ENCODE assay signal across 22 mouse cellular contexts in genomic region chrX:159911613-159912012, GRCm38 (mm10).
A peak's percentile ranks its signal among the peaks of the same experiment; 100 is the strongest.
DNase-seq lines count a peak whose midpoint lies in the region; ATAC-seq and TF ChIP-seq lines count a peak whose summit lies in the region.
"Had no signal": no experiment of that assay in that cellular context is flagged by ENCODE, and none has a peak within 500 bp of the region (broad histone marks: within the 10 kb centered on the region; RNA-seq: fewer than 3 reads in every experiment).

No protein-coding gene starts in this region.

- H3K9ac ChIP-seq in forebrain, embryonic 16.5 days (replicated peaks; ENCODE audit: low read depth, low read length): no peak overlapping the region
- H3K9ac ChIP-seq: hindbrain, embryonic 15.5 days; kidney, embryonic 15.5 days; limb, embryonic 15.5 days; midbrain, embryonic 13.5 days had no signal

- no peak for TF ChIP-seq POLR2A in bone marrow macrophage, adult 2 months (IDR thresholded peaks at IDR 0.05; ENCODE audit: borderline replicate concordance, low read depth, low read length)

- no peak overlapping the region for H3K4me3 ChIP-seq in bone marrow macrophage, adult 2 months (ENCODE audit: insufficient read depth, low read length)
- H3K4me3 ChIP-seq in macrophage (ENCODE audit: inconsistent target): no peak overlapping the region
- no peak overlapping the region for H3K4me3 ChIP-seq in forebrain, embryonic 16.5 days (replicated peaks; ENCODE audit: low read length)
- H3K4me3 ChIP-seq: forebrain, embryonic 10.5 days; hindbrain, embryonic 15.5 days; kidney, embryonic 15.5 days; left cerebral cortex, adult 2 months; limb, embryonic 15.5 days; midbrain, embryonic 13.5 days had no signal

- H3K27me3 ChIP-seq in forebrain, embryonic 16.5 days (replicated peaks; ENCODE audit: control insufficient read depth, insufficient read depth, low read length): no peaks in the 10 kb centered on the region
- H3K27me3 ChIP-seq: hindbrain, embryonic 15.5 days had no signal

- H3K4me1 ChIP-seq in bone marrow macrophage, adult 2 months (ENCODE audit: control insufficient read depth, insufficient read depth, low read length): peaks cover 36% of the 10 kb centered on the region
- H3K4me1 ChIP-seq in forebrain, embryonic 16.5 days (replicated peaks; ENCODE audit: control insufficient read depth, insufficient read depth, low read length): peaks cover 3% of the 10 kb centered on the region
- H3K4me1 ChIP-seq: forebrain, embryonic 10.5 days; hindbrain, embryonic 15.5 days; kidney, embryonic 15.5 days; limb, embryonic 15.5 days; midbrain, embryonic 13.5 days had no signal

- peak overlapping the region; percentile 92 for H3K27ac ChIP-seq in bone marrow macrophage, adult 2 months (ENCODE audit: insufficient read depth, low read depth, low read length)
- peak overlapping the region; percentile 59 for H3K27ac ChIP-seq in macrophage
- no peak overlapping the region for H3K27ac ChIP-seq in forebrain, embryonic 16.5 days (ENCODE audit: low read length)
- H3K27ac ChIP-seq: forebrain, embryonic 10.5 days; hindbrain, embryonic 15.5 days; kidney, embryonic 15.5 days; left cerebral cortex, adult 2 months; midbrain, embryonic 13.5 days; stomach, postnatal 0 days had no signal

- no peak for TF ChIP-seq CTCF in bone marrow macrophage, adult 2 months (IDR thresholded peaks at IDR 0.05; ENCODE audit: low read depth, low read length)

- H3K79me2 ChIP-seq in macrophage (ENCODE audit: inconsistent target): no peaks in the 10 kb centered on the region

- no peaks in the 10 kb centered on the region for H3K36me3 ChIP-seq in macrophage (ENCODE audit: inconsistent target)
- no peaks in the 10 kb centered on the region for H3K36me3 ChIP-seq in forebrain, embryonic 16.5 days (ENCODE audit: control insufficient read depth, insufficient read depth)
- H3K36me3 ChIP-seq: forebrain, embryonic 10.5 days; hindbrain, embryonic 15.5 days; kidney, embryonic 15.5 days; limb, embryonic 15.5 days; midbrain, embryonic 13.5 days had no signal

- no peak for ATAC-seq in forebrain, embryonic 16.5 days
- ATAC-seq: lung, postnatal 0 days; midbrain, embryonic 13.5 days had no signal

- no peaks in the 10 kb centered on the region for H3K9me3 ChIP-seq in forebrain, embryonic 16.5 days (ENCODE audit: control insufficient read depth, low read length)
- H3K9me3 ChIP-seq: forebrain, embryonic 10.5 days; hindbrain, embryonic 15.5 days; kidney, embryonic 15.5 days; limb, embryonic 15.5 days; midbrain, embryonic 13.5 days had no signal

- no peak overlapping the region for H3K4me2 ChIP-seq in forebrain, embryonic 16.5 days (ENCODE audit: low read length)
- H3K4me2 ChIP-seq: hindbrain, embryonic 15.5 days; kidney, embryonic 15.5 days; limb, embryonic 15.5 days; midbrain, embryonic 13.5 days had no signal

- DNase-seq in adrenal gland, postnatal 36 days: peak; percentile 2
- DNase-seq in adrenal gland, postnatal 25 days: no peak
- peak; percentile 12 for DNase-seq in 416B (ENCODE audit: low read depth)
- DNase-seq in kidney, postnatal 36 days: no peak
- DNase-seq: B cell, adult 2 months; cerebellum, adult 9-11 months; gastrocnemius, postnatal 25 days; kidney, adult 11 months; layer of hippocampus, adult 9-11 months; thymus, adult 2 months; thymus, postnatal 4 days had no signal

- WGBS in macrophage (ENCODE audit: missing documents): 55% methylated on average over 4 of the region's 4 CpGs
- 75% methylated on average over 4 of the region's 4 CpGs for WGBS in forebrain, embryonic 16.5 days

Comparison
In these comparisons a context has a peak if more than half of its experiments do, and no peak if none do; other contexts are left out.
1. DNase-seq: peak in adrenal gland, postnatal 36 days (2 of 2) and 416B (single experiment); none in adrenal gland, postnatal 25 days (single experiment) and kidney, postnatal 36 days (0 of 2).